Mouse (Mus musculus): ENCODE results near the gene Rab37. TPM values are rescaled to one million over a fixed set of nuclear protein-coding genes. Genes with fewer than 3 reads are reported as not detected.

Gene Rab37
- polyA plus RNA-seq, 1 experiment from 2014 or later: 3.1 TPM

- WGBS (ENCODE audit: insufficient replicate concordance): 57% methylated on average over 4 of the region's 4 CpGs
- Histone ChIP-seq H3K4me3 (ENCODE audit: low read depth, low read length) (no peak overlapping the region), H3K9ac (replicated peaks) (no peak overlapping the region), H3K27me3 (ENCODE audit: insufficient read depth, low read length) (no peaks in the 10 kb centered on the region), H3K4me1 (ENCODE audit: insufficient read depth) (no peaks in the 10 kb centered on the region; the same call in 1 of the 2 replicates), H3K4me2 (ENCODE audit: low read depth, low read length) (no peak overlapping the region), H3K36me3 (replicated peaks; ENCODE audit: insufficient read depth, low read length) (no peaks in the 10 kb centered on the region), H3K27ac (ENCODE audit: low read depth) (no peak overlapping the region), H3K9me3 (ENCODE audit: low read length) (no peaks in the 10 kb centered on the region)
- TF ChIP-seq CTCF (IDR thresholded peaks at IDR 0.05; ENCODE audit: low read depth) (no peak), EP300 (IDR thresholded peaks at IDR 0.05; ENCODE audit: low read depth) (no peak)
- DNase-seq (no peak), ATAC-seq (no peak)
Observed at GRCm38 (mm10) chr11:115058701-115059100, 32.5 kb upstream of the Rab37 start.

GRCm38 (mm10) chr11:115059797-115060196 is 31.4 kb upstream of the Rab37 start:
- Histone ChIP-seq H3K4me2 (ENCODE audit: low read depth, low read length) (no peak overlapping the region), H3K4me1 (ENCODE audit: insufficient read depth) (no peaks in the 10 kb centered on the region; the same call in 1 of the 2 replicates), H3K9ac (replicated peaks) (no peak overlapping the region), H3K9me3 (ENCODE audit: low read length) (no peaks in the 10 kb centered on the region), H3K4me3 (ENCODE audit: low read depth, low read length) (no peak overlapping the region), H3K27ac (ENCODE audit: low read depth) (no peak overlapping the region), H3K27me3 (ENCODE audit: insufficient read depth, low read length) (no peaks in the 10 kb centered on the region), H3K36me3 (replicated peaks; ENCODE audit: insufficient read depth, low read length) (no peaks in the 10 kb centered on the region)
- 53% methylated on average over 2 of the region's 2 CpGs for WGBS (ENCODE audit: insufficient replicate concordance)
- ATAC-seq (0 out of 2 replicates have a peak, but pooled peaks have one; percentile 21), DNase-seq (no peak)
- no peak for TF ChIP-seq CTCF (IDR thresholded peaks at IDR 0.05; ENCODE audit: low read depth)
- no peak for TF ChIP-seq EP300 (IDR thresholded peaks at IDR 0.05; ENCODE audit: low read depth)

- no peaks in the 10 kb centered on the region for H3K9me3 ChIP-seq (ENCODE audit: low read length)
- ATAC-seq (no peak), DNase-seq (no peak)
- H3K4me2 ChIP-seq (ENCODE audit: low read depth, low read length): no peak within 1 kb of the TSS; the same call in 1 of the 2 replicates
- H3K4me3 ChIP-seq (ENCODE audit: low read depth, low read length): no peak within 1 kb of the TSS
- H3K9ac ChIP-seq (replicated peaks): no peak within 1 kb of the TSS
- H3K36me3 ChIP-seq (replicated peaks; ENCODE audit: insufficient read depth, low read length): no peaks in the 10 kb centered on the region
- no peaks in the 10 kb centered on the region; the same call in 1 of the 2 replicates for H3K4me1 ChIP-seq (ENCODE audit: insufficient read depth)
- TF ChIP-seq CTCF (IDR thresholded peaks at IDR 0.05; ENCODE audit: low read depth) (no peak), EP300 (IDR thresholded peaks at IDR 0.05; ENCODE audit: low read depth) (no peak)
- WGBS (ENCODE audit: insufficient replicate concordance): 34% methylated on average over 5 of the region's 5 CpGs
- no peak within 1 kb of the TSS for H3K27ac ChIP-seq (ENCODE audit: low read depth)
- no peaks in the 10 kb centered on the region for H3K27me3 ChIP-seq (ENCODE audit: insufficient read depth, low read length)
Observed at GRCm38 (mm10) chr11:115062077-115062476, 29.2 kb upstream of the Rab37 start, which contains the start of gene Cd300e. TSS of gene Cd300e (minus strand) at chr11:115062177.

GRCm38 (mm10) chr11:115066768-115067167 is 24.5 kb upstream of the Rab37 start:
- WGBS (ENCODE audit: insufficient replicate concordance): 34% methylated on average over 6 of the region's 6 CpGs
- Histone ChIP-seq H3K36me3 (replicated peaks; ENCODE audit: insufficient read depth, low read length) (no peaks in the 10 kb centered on the region), H3K4me2 (ENCODE audit: low read depth, low read length) (no peak overlapping the region), H3K4me3 (ENCODE audit: low read depth, low read length) (no peak overlapping the region), H3K27me3 (ENCODE audit: insufficient read depth, low read length) (no peaks in the 10 kb centered on the region), H3K9me3 (ENCODE audit: low read length) (no peaks in the 10 kb centered on the region), H3K9ac (replicated peaks) (no peak overlapping the region), H3K4me1 (ENCODE audit: insufficient read depth) (no peaks in the 10 kb centered on the region), H3K27ac (ENCODE audit: low read depth) (no peak overlapping the region)
- ATAC-seq (no peak), DNase-seq (no peak)
- TF ChIP-seq EP300 (IDR thresholded peaks at IDR 0.05; ENCODE audit: low read depth) (no peak), CTCF (IDR thresholded peaks at IDR 0.05; ENCODE audit: low read depth) (peak; percentile 32; the same call in 1 of the 2 replicates)

- no peak for TF ChIP-seq EP300 (IDR thresholded peaks at IDR 0.05; ENCODE audit: low read depth)
- no peak for TF ChIP-seq CTCF (IDR thresholded peaks at IDR 0.05; ENCODE audit: low read depth)
- WGBS (ENCODE audit: insufficient replicate concordance): 14% methylated on average over 9 of the region's 9 CpGs
Observed at GRCm38 (mm10) chr11:115071015-115071551, 20.1 kb upstream of the Rab37 start.

GRCm38 (mm10) chr11:115071631-115072294 is 19.5 kb upstream of the Rab37 start:
- WGBS (ENCODE audit: insufficient replicate concordance): 20% methylated on average over 14 of the region's 14 CpGs
- DNase-seq: no peak
- peak; percentile 56 for ATAC-seq

More at GRCm38 (mm10) chr11:115071015-115071551, 20.1 kb upstream of the Rab37 start:
- Histone ChIP-seq H3K4me2 (ENCODE audit: low read depth, low read length) (no peak overlapping the region), H3K4me3 (ENCODE audit: low read depth, low read length) (no peak overlapping the region), H3K4me1 (ENCODE audit: insufficient read depth) (peaks cover 9% of the 10 kb centered on the region), H3K9me3 (ENCODE audit: low read length) (no peaks in the 10 kb centered on the region), H3K27me3 (ENCODE audit: insufficient read depth, low read length) (no peaks in the 10 kb centered on the region), H3K36me3 (replicated peaks; ENCODE audit: insufficient read depth, low read length) (no peaks in the 10 kb centered on the region), H3K9ac (replicated peaks) (no peak overlapping the region), H3K27ac (ENCODE audit: low read depth) (no peak overlapping the region)
- DNase-seq: no peak
- ATAC-seq: no peak

More at GRCm38 (mm10) chr11:115071631-115072294, 19.5 kb upstream of the Rab37 start:
- Histone ChIP-seq H3K9me3 (ENCODE audit: low read length) (no peaks in the 10 kb centered on the region), H3K4me2 (ENCODE audit: low read depth, low read length) (no peak overlapping the region), H3K36me3 (replicated peaks; ENCODE audit: insufficient read depth, low read length) (no peaks in the 10 kb centered on the region), H3K27me3 (ENCODE audit: insufficient read depth, low read length) (no peaks in the 10 kb centered on the region), H3K27ac (ENCODE audit: low read depth) (no peak overlapping the region), H3K4me3 (ENCODE audit: low read depth, low read length) (no peak overlapping the region), H3K4me1 (ENCODE audit: insufficient read depth) (peaks cover 9% of the 10 kb centered on the region), H3K9ac (replicated peaks) (no peak overlapping the region)
- TF ChIP-seq CTCF (IDR thresholded peaks at IDR 0.05; ENCODE audit: low read depth): no peak
- TF ChIP-seq EP300 (IDR thresholded peaks at IDR 0.05; ENCODE audit: low read depth): no peak

Measured in liver, postnatal 0 days (tissue).